Mouse (Mus musculus) cerebellum, adult 18-20 months (tissue): Measurements from ENCODE around the gene Ccdc39.

ENCODE experiments used
- DNase-seq, 2 experiments: peaks; one replicate each; pipeline ENCODE4 v3.0.0; 2021

The Ccdc39 gene

GRCm38 (mm10) chr3:33843801-33844632 is at the start of gene Ccdc39:
Gene Ccdc39 (minus strand): TSS chr3:33844310.
- peak; percentile 83 to 89 for DNase-seq

- no peak for DNase-seq
Observed at GRCm38 (mm10) chr3:33893433-33893832, 49.3 kb upstream of the Ccdc39 start.

GRCm38 (mm10) chr3:33887438-33887837 is 43.3 kb upstream of the Ccdc39 start:
- DNase-seq, result no peak

- DNase-seq, result no peak
Observed at GRCm38 (mm10) chr3:33883105-33883504, 39.0 kb upstream of the Ccdc39 start.

GRCm38 (mm10) chr3:33882695-33883094 is 38.6 kb upstream of the Ccdc39 start:
- DNase-seq, result no peak

GRCm38 (mm10) chr3:33878661-33879060 is 34.6 kb upstream of the Ccdc39 start:
- no peak for DNase-seq

GRCm38 (mm10) chr3:33874456-33875286 is 30.6 kb upstream of the Ccdc39 start:
- no peak for DNase-seq

GRCm38 (mm10) chr3:33873837-33874236 is 29.7 kb upstream of the Ccdc39 start:
- no peak for DNase-seq

- DNase-seq, result no peak
Observed at GRCm38 (mm10) chr3:33873366-33873765, 29.3 kb upstream of the Ccdc39 start.

- no peak for DNase-seq
Observed at GRCm38 (mm10) chr3:33864000-33864540, 20.0 kb upstream of the Ccdc39 start.

GRCm38 (mm10) chr3:33858939-33859338 is 14.8 kb upstream of the Ccdc39 start:
- DNase-seq, result no peak

GRCm38 (mm10) chr3:33853062-33853461 is 9.0 kb upstream of the Ccdc39 start:
- no peak for DNase-seq

GRCm38 (mm10) chr3:33850856-33851255 is 6.7 kb upstream of the Ccdc39 start:
- no peak for DNase-seq

- DNase-seq, result no peak
Observed at GRCm38 (mm10) chr3:33846639-33847038, 2.5 kb upstream of the Ccdc39 start.

GRCm38 (mm10) chr3:33838877-33839276 is 5.2 kb downstream of the Ccdc39 start:
- DNase-seq, result no peak

GRCm38 (mm10) chr3:33836576-33836975 is 7.5 kb downstream of the Ccdc39 start:
- DNase-seq, result no peak

- no peak for DNase-seq
Observed at GRCm38 (mm10) chr3:33832351-33832750, 11.8 kb downstream of the Ccdc39 start.

- DNase-seq, result peak; percentile 50 to 58
Observed at GRCm38 (mm10) chr3:33824135-33824946, 19.8 kb downstream of the Ccdc39 start.

- DNase-seq, result no peak
Observed at GRCm38 (mm10) chr3:33807151-33807550, 37.0 kb downstream of the Ccdc39 start.

- DNase-seq, result no peak
Observed at GRCm38 (mm10) chr3:33800513-33800820, 43.6 kb downstream of the Ccdc39 start.

- peak; percentile 97 to 99 for DNase-seq
Observed at GRCm38 (mm10) chr3:33799617-33800512, 44.2 kb downstream of the Ccdc39 start, which contains the start of gene Ttc14. Gene Ttc14 (plus strand): TSS chr3:33799832.

- no peak for DNase-seq
Observed at GRCm38 (mm10) chr3:33790975-33791374, 53.1 kb downstream of the Ccdc39 start.
